Mouse (Mus musculus): ENCODE measurements around the gene Gm49325. TPM values are rescaled to one million over a fixed set of nuclear protein-coding genes. Genes with fewer than 3 reads are reported as not detected.

The Gm49325 gene
- total RNA-seq, 1 experiment = 5.4 TPM

DNA sequence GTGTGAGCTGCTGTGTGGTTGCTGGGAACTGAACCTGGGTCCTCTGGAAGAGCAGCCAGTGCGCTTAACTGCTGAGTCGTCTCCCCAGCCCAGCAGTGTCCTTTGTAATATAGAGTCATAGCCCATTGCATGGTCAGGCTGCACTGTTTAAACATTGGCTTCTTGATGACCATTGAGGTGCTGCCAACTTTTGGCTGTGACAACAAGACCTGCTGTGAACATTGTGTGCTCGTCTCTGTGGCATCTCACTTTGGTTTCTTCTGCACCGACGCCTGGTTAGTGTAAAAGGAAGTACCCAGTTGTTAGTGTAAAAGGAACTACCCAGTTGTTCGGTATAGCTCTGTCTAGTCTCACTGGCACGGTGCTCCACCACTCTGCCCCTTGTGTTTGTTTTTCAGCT lies 20.6 kb downstream of the Gm49325 start:
- Histone ChIP-seq H3K9ac (ENCODE audit: insufficient read depth, low read depth, low read length, poor library complexity, severe bottlenecking) (no peak overlapping the region), H3K27ac (ENCODE audit: insufficient read depth, low read depth, low read length, poor library complexity, severe bottlenecking) (no peak overlapping the region), H3K4me3 (ENCODE audit: insufficient read depth in 1 of 2, low read depth in 1 of 2, low read length in 2 of 2, poor library complexity in 1 of 2, severe bottlenecking in 1 of 2) (no peak overlapping the region), H3K9me3 (ENCODE audit: control insufficient read depth, insufficient read depth, low read depth, low read length) (no peaks in the 10 kb centered on the region), H3K36me3 (ENCODE audit: control insufficient read depth, insufficient read depth, low read length, poor library complexity, severe bottlenecking) (peaks cover 4% of the 10 kb centered on the region), H3K4me1 (ENCODE audit: control insufficient read depth in 2 of 2, insufficient read depth in 2 of 2, low read length in 2 of 2, poor library complexity in 1 of 2) (peaks cover 0 to 11% of the 10 kb centered on the region in 2 experiments; a peak in 2 of 4 replicates)
- in situ Hi-C loops (cut with MboI; ENCODE audit: low sequenced_read_pairs in 2 of 2, unreplicated experiment in 2 of 2) = no loop called here
- no peak for DNase-seq (ENCODE audit: low read depth, low spot score)
- TF ChIP-seq CHD2 (IDR thresholded peaks at IDR 0.05; ENCODE audit: low read depth, low read length) = no peak
- no peak for TF ChIP-seq HCFC1 (IDR thresholded peaks at IDR 0.05; ENCODE audit: borderline replicate concordance, insufficient read depth, low read length)
- TF ChIP-seq ZNF384 (IDR thresholded peaks at IDR 0.05; ENCODE audit: low read depth, low read length) = no peak
- TF ChIP-seq MAFK (IDR thresholded peaks at IDR 0.05; ENCODE audit: insufficient read depth, low read depth, low read length) = no peak
- no peak for TF ChIP-seq ZC3H11A (IDR thresholded peaks at IDR 0.05; ENCODE audit: borderline replicate concordance, low read depth, low read length)

DNA sequence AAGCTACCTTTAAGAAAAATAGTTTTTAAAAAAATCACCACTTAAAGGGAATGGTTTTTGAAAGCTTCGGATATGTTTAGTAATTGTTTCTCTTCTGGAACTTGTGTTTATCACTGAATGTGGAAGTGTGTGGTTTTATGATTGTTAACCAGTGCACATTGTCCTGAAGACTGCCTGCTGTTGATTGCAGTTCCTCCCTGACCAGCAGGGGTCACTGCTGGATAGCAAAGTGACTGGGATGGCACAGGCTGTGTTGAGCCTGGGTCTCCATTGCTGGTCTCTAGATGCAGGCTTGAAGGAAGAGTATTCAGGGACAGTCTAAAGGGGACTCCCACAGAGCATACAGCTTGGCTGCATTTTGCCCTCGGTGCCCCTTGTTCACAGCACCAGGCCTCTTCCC lies 21.5 kb downstream of the Gm49325 start:
- Histone ChIP-seq H3K4me3 (ENCODE audit: insufficient read depth in 1 of 2, low read depth in 1 of 2, low read length in 2 of 2, poor library complexity in 1 of 2, severe bottlenecking in 1 of 2) (no peak overlapping the region), H3K9me3 (ENCODE audit: control insufficient read depth, insufficient read depth, low read depth, low read length) (no peaks in the 10 kb centered on the region), H3K36me3 (ENCODE audit: control insufficient read depth, insufficient read depth, low read length, poor library complexity, severe bottlenecking) (peaks cover 7% of the 10 kb centered on the region), H3K27ac (ENCODE audit: insufficient read depth, low read depth, low read length, poor library complexity, severe bottlenecking) (no peak overlapping the region), H3K9ac (ENCODE audit: insufficient read depth, low read depth, low read length, poor library complexity, severe bottlenecking) (no peak overlapping the region), H3K4me1 (ENCODE audit: control insufficient read depth in 2 of 2, insufficient read depth in 2 of 2, low read length in 2 of 2, poor library complexity in 1 of 2) (peaks cover 0 to 11% of the 10 kb centered on the region in 2 experiments; a peak in 2 of 4 replicates)
- peak; percentile 81; the same call in 1 of the 2 replicates for TF ChIP-seq ZC3H11A (IDR thresholded peaks at IDR 0.05; ENCODE audit: borderline replicate concordance, low read depth, low read length)
- TF ChIP-seq HCFC1 (IDR thresholded peaks at IDR 0.05; ENCODE audit: borderline replicate concordance, insufficient read depth, low read length) = no peak
- in situ Hi-C loops (cut with MboI; ENCODE audit: low sequenced_read_pairs in 2 of 2, unreplicated experiment in 2 of 2) = no loop called here
- DNase-seq (ENCODE audit: low read depth, low spot score) = peak; percentile 78

DNA sequence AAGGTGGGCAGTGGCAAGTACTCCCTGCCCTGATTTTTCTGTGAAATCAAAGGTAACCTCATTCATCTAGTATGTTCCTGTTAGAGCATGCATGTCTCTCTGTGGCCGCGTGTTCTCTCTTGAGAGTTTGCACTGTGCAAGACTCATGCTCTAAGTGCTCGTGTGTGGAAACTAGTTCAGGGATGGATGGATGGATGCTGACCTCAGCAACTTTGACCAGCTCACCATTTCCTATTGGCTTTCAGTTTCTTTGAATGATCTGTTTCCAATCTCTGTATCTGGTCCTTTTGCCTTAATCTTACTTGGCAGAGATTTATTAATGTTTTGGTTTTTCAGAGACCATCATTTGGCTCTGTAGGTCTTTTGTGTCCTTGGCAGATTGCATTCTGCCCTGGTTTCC lies 23.2 kb downstream of the Gm49325 start:
- H3K27ac ChIP-seq (ENCODE audit: insufficient read depth, low read depth, low read length, poor library complexity, severe bottlenecking) = no peak overlapping the region
- H3K36me3 ChIP-seq (ENCODE audit: control insufficient read depth, insufficient read depth, low read length, poor library complexity, severe bottlenecking) = peaks cover 14% of the 10 kb centered on the region
- no peak overlapping the region for H3K4me3 ChIP-seq (ENCODE audit: insufficient read depth in 1 of 2, low read depth in 1 of 2, low read length in 2 of 2, poor library complexity in 1 of 2, severe bottlenecking in 1 of 2)
- no peak for TF ChIP-seq CHD2 (IDR thresholded peaks at IDR 0.05; ENCODE audit: low read depth, low read length)
- TF ChIP-seq MAFK (IDR thresholded peaks at IDR 0.05; ENCODE audit: insufficient read depth, low read depth, low read length) = peak; percentile 66
- TF ChIP-seq HCFC1 (IDR thresholded peaks at IDR 0.05; ENCODE audit: borderline replicate concordance, insufficient read depth, low read length) = no peak
- no peak for DNase-seq (ENCODE audit: low read depth, low spot score)
- no peaks in the 10 kb centered on the region for H3K9me3 ChIP-seq (ENCODE audit: control insufficient read depth, insufficient read depth, low read depth, low read length)
- H3K9ac ChIP-seq (ENCODE audit: insufficient read depth, low read depth, low read length, poor library complexity, severe bottlenecking) = no peak overlapping the region
- in situ Hi-C loops (cut with MboI; ENCODE audit: low sequenced_read_pairs in 2 of 2, unreplicated experiment in 2 of 2) = no loop called here
- peaks cover 0 to 11% of the 10 kb centered on the region in 2 experiments; a peak in 2 of 4 replicates for H3K4me1 ChIP-seq (ENCODE audit: control insufficient read depth in 2 of 2, insufficient read depth in 2 of 2, low read length in 2 of 2, poor library complexity in 1 of 2)

DNA sequence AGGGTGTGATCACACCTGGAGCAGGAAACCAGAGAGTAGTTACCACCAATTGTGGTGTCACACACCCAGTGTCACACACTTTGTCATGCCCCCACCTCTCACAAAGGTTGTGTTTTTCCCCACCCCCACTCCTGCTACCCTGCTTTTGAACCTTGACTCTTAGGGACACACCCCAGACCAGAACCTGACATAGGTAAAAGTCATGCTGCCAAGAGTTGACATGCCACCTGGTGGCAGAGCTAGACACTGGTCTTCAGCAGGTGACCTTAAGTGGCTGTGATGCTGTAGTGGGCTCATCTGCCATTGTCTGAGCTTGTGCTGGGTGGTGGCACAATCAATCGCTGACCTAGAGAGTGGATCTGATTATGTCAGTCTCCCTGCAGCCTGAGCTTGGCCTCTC lies 24.0 kb downstream of the Gm49325 start:
- H3K36me3 ChIP-seq (ENCODE audit: control insufficient read depth, insufficient read depth, low read length, poor library complexity, severe bottlenecking) = peaks cover 18% of the 10 kb centered on the region
- peaks cover 0 to 8% of the 10 kb centered on the region in 2 experiments; a peak in 2 of 4 replicates for H3K4me1 ChIP-seq (ENCODE audit: control insufficient read depth in 2 of 2, insufficient read depth in 2 of 2, low read length in 2 of 2, poor library complexity in 1 of 2)
- TF ChIP-seq MAFK (IDR thresholded peaks at IDR 0.05; ENCODE audit: insufficient read depth, low read depth, low read length) (no peak), CHD2 (IDR thresholded peaks at IDR 0.05; ENCODE audit: low read depth, low read length) (no peak), ZC3H11A (IDR thresholded peaks at IDR 0.05; ENCODE audit: borderline replicate concordance, low read depth, low read length) (no peak), ZNF384 (IDR thresholded peaks at IDR 0.05; ENCODE audit: low read depth, low read length) (no peak), HCFC1 (IDR thresholded peaks at IDR 0.05; ENCODE audit: borderline replicate concordance, insufficient read depth, low read length) (no peak)
- no peaks in the 10 kb centered on the region for H3K9me3 ChIP-seq (ENCODE audit: control insufficient read depth, insufficient read depth, low read depth, low read length)
- H3K27ac ChIP-seq (ENCODE audit: insufficient read depth, low read depth, low read length, poor library complexity, severe bottlenecking) = no peak overlapping the region
- H3K4me3 ChIP-seq (ENCODE audit: insufficient read depth in 1 of 2, low read depth in 1 of 2, low read length in 2 of 2, poor library complexity in 1 of 2, severe bottlenecking in 1 of 2) = no peak overlapping the region
- no peak overlapping the region for H3K9ac ChIP-seq (ENCODE audit: insufficient read depth, low read depth, low read length, poor library complexity, severe bottlenecking)
- DNase-seq (ENCODE audit: low read depth, low spot score) = no peak
- in situ Hi-C loops (cut with MboI; ENCODE audit: low sequenced_read_pairs in 2 of 2, unreplicated experiment in 2 of 2) = no loop called here

DNA sequence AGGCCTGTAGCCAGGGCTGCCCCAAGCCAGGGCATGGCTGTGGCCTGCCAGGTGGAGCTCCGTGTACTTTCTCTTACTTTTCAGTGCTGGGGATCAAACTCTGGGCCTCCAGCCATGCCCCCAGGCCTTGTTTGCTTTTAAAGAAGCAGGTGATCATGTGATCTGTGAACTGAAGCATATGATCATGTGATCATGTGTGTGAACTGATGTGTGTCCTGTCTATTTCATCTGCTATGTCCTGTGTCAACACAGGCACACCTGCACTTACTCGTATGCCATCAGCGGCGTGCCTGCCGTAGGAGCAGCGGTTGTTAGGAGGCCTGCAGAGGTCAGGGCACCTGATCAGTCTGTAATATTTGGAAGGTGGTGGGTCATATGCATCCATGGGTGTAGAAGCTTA lies 28.0 kb downstream of the Gm49325 start:
- H3K36me3 ChIP-seq (ENCODE audit: control insufficient read depth, insufficient read depth, low read length, poor library complexity, severe bottlenecking) = peaks cover 28% of the 10 kb centered on the region
- no peak for TF ChIP-seq MAFK (IDR thresholded peaks at IDR 0.05; ENCODE audit: insufficient read depth, low read depth, low read length)
- no peak for TF ChIP-seq HCFC1 (IDR thresholded peaks at IDR 0.05; ENCODE audit: borderline replicate concordance, insufficient read depth, low read length)
- TF ChIP-seq ZNF384 (IDR thresholded peaks at IDR 0.05; ENCODE audit: low read depth, low read length) = no peak
- no peak for TF ChIP-seq ZC3H11A (IDR thresholded peaks at IDR 0.05; ENCODE audit: borderline replicate concordance, low read depth, low read length)
- in situ Hi-C loops (cut with MboI; ENCODE audit: low sequenced_read_pairs in 2 of 2, unreplicated experiment in 2 of 2) = no loop called here
- no peak overlapping the region for H3K4me3 ChIP-seq (ENCODE audit: insufficient read depth in 1 of 2, low read depth in 1 of 2, low read length in 2 of 2, poor library complexity in 1 of 2, severe bottlenecking in 1 of 2)
- H3K27ac ChIP-seq (ENCODE audit: insufficient read depth, low read depth, low read length, poor library complexity, severe bottlenecking) = no peak overlapping the region
- H3K9ac ChIP-seq (ENCODE audit: insufficient read depth, low read depth, low read length, poor library complexity, severe bottlenecking) = no peak overlapping the region
- H3K4me1 ChIP-seq (ENCODE audit: control insufficient read depth in 2 of 2, insufficient read depth in 2 of 2, low read length in 2 of 2, poor library complexity in 1 of 2) = peaks cover 0 to under 1% of the 10 kb centered on the region in 2 experiments; a peak in 1 of 4 replicates
- no peaks in the 10 kb centered on the region for H3K9me3 ChIP-seq (ENCODE audit: control insufficient read depth, insufficient read depth, low read depth, low read length)
- no peak for DNase-seq (ENCODE audit: low read depth, low spot score)

All from ES-E14 (cell line).